Mouse (Mus musculus): ENCODE results near the gene Gtse1. TPM values are rescaled to one million over a fixed set of nuclear protein-coding genes. Genes with fewer than 3 reads are reported as not detected.

Gene Gtse1
- total and polyA plus RNA-seq, 3 experiments = 26.3 to 99.4 (median 54.3) TPM

DNA sequence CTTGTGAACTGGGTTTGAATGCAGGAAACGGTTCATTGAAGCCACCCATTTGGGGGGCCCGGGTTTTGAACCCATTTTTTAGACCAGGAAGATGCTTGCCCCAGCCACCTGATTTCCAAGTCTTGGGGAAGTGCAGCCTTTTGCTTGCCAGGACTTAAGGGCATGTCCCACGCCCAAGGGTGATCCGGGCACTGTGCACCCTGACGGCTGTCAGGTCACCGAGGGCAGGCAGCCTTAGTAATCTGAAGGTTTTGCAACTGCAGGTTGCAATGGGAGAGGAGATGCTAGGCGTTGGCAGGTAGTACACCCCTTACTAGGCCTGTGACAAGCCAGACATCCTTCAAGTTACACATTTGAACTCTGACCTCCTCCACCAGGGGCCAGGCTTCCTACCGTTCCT, 26.9 kb upstream of the Gtse1 start:
- H3K4me1 ChIP-seq (ENCODE audit: insufficient read depth, low read depth, low read length) = peaks cover 25% of the 10 kb centered on the region
- H3K36me3 ChIP-seq (replicated peaks) = peaks cover 24% of the 10 kb centered on the region
- ATAC-seq (ENCODE audit: extremely low read depth, insufficient number of reproducible peaks, low FRiP score, poor library complexity, severe bottlenecking) = no peak
- no peaks in the 10 kb centered on the region for H3K9me3 ChIP-seq (replicated peaks)
- H3K27me3 ChIP-seq (ENCODE audit: insufficient read depth, low read length) = peaks cover 5% of the 10 kb centered on the region
- no peak for TF ChIP-seq GATA2 (IDR thresholded peaks at IDR 0.05; ENCODE audit: borderline replicate concordance, low read depth, low read length)
- no peak for TF ChIP-seq POLR2AphosphoS5 (IDR thresholded peaks at IDR 0.05; ENCODE audit: insufficient replicate concordance, low read depth, low read length)
- no peak for TF ChIP-seq TAL1 (conservative IDR thresholded peaks at IDR 0.05; ENCODE audit: low read depth, low read length)
- peak overlapping the region; percentile 73 for H3K4me3 ChIP-seq (ENCODE audit: low read depth, low read length)
- DNase-seq (ENCODE audit: low spot score) = peak; percentile 20

DNA sequence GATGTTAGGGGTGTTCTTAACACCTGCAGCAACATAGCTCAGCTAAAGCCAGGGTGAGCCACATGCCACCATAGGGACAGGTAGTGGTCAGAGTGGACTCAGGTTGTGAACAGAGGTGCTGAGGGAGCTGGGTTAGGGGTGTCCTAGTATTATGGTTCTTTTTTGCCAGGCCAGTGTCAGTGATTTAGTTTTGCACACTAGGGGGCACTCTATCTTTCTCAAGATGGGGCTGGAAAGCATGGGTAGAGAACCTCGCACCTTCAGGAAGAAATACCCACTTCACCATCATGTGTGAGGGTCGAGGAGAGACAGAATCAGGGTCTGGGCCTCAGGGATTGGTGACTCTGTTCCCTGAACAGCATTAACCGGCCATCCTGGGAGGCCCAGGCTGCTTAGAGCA, 24.2 kb upstream of the Gtse1 start:
- ATAC-seq (ENCODE audit: extremely low read depth, insufficient number of reproducible peaks, low FRiP score, poor library complexity, severe bottlenecking) (no peak), DNase-seq (ENCODE audit: low spot score) (no peak)
- TF ChIP-seq GATA1 (IDR thresholded peaks at IDR 0.05; ENCODE audit: borderline replicate concordance, low read length) (no peak), CTCF (IDR thresholded peaks at IDR 0.05; ENCODE audit: low read depth, low read length) (0 out of 2 replicates have a peak, but pooled peaks have one; percentile 5)
- Histone ChIP-seq H3K27me3 (ENCODE audit: insufficient read depth, low read length) (no peaks in the 10 kb centered on the region; the same call in 1 of the 2 replicates), H3K4me1 (ENCODE audit: insufficient read depth, low read depth, low read length) (peaks cover 24% of the 10 kb centered on the region), H3K36me3 (replicated peaks) (peaks cover 24% of the 10 kb centered on the region), H3K9me3 (replicated peaks) (no peaks in the 10 kb centered on the region), H3K4me3 (ENCODE audit: low read depth, low read length) (no peak overlapping the region)

DNA sequence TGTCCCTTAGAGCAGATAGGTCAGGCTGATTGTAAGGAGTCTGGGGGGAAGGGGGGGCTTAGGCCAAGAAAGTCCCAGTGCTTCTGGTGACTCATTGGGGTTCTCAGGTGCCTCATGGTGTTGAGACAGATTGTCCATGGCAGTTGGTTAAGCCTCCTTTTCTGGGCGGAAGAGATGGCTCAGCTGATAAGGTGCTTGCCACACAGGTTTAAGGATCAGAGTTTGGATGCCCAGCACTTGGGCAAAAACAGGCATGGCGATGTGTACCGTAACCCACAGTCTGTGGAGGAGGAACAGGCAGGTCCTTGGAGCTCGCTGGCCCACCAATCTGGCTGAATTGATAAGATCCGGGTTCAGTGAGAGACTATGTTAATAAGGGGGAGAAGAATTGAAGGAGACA, 22.7 kb upstream of the Gtse1 start:
- H3K36me3 ChIP-seq (replicated peaks) = peaks cover 32% of the 10 kb centered on the region
- H3K9me3 ChIP-seq (replicated peaks) = no peaks in the 10 kb centered on the region
- H3K27me3 ChIP-seq (ENCODE audit: insufficient read depth, low read length) = no peaks in the 10 kb centered on the region
- TF ChIP-seq POLR2AphosphoS5 (IDR thresholded peaks at IDR 0.05; ENCODE audit: insufficient replicate concordance, low read depth, low read length) = no peak
- no peak overlapping the region for H3K4me3 ChIP-seq (ENCODE audit: low read depth, low read length)
- DNase-seq (ENCODE audit: low spot score) (no peak), ATAC-seq (ENCODE audit: extremely low read depth, insufficient number of reproducible peaks, low FRiP score, poor library complexity, severe bottlenecking) (no peak)
- peaks cover 20% of the 10 kb centered on the region for H3K4me1 ChIP-seq (ENCODE audit: insufficient read depth, low read depth, low read length)

DNA sequence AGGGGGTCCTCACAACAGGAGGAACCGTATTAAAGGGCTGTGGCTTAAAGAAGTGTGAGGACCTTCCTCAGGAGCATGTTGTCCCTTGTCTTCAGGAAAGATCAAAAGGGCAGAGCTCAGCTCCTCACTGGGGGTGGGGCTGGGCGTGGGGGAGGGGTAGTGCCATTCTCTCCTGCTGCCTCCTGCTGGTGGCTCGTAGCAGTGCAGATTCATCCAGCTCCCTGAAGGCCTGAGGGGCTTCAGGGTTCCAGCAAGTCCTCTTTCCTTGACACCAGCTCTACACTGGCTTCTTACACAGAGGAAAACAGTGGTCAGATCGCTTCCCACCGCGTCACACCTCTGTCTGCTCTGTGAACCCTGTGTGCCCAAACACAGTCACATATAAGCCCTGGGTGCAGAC, 18.6 kb upstream of the Gtse1 start:
- H3K4me3 ChIP-seq (ENCODE audit: low read depth, low read length) = no peak overlapping the region
- H3K27me3 ChIP-seq (ENCODE audit: insufficient read depth, low read length) = no peaks in the 10 kb centered on the region
- no peaks in the 10 kb centered on the region for H3K9me3 ChIP-seq (replicated peaks)
- DNase-seq (ENCODE audit: low spot score) = no peak
- H3K36me3 ChIP-seq (replicated peaks) = peaks cover 31% of the 10 kb centered on the region
- TF ChIP-seq POLR2AphosphoS5 (IDR thresholded peaks at IDR 0.05; ENCODE audit: insufficient replicate concordance, low read depth, low read length) (no peak), TAL1 (conservative IDR thresholded peaks at IDR 0.05; ENCODE audit: low read depth, low read length) (no peak), GATA1 (IDR thresholded peaks at IDR 0.05; ENCODE audit: borderline replicate concordance, low read length) (no peak), CTCF (IDR thresholded peaks at IDR 0.05; ENCODE audit: low read depth, low read length) (0 out of 2 replicates have a peak, but pooled peaks have one; percentile 31), GATA2 (IDR thresholded peaks at IDR 0.05; ENCODE audit: borderline replicate concordance, low read depth, low read length) (no peak)
- ATAC-seq (ENCODE audit: extremely low read depth, insufficient number of reproducible peaks, low FRiP score, poor library complexity, severe bottlenecking) = no peak
- peaks cover 11% of the 10 kb centered on the region; the same call in 1 of the 2 replicates for H3K4me1 ChIP-seq (ENCODE audit: insufficient read depth, low read depth, low read length)

DNA sequence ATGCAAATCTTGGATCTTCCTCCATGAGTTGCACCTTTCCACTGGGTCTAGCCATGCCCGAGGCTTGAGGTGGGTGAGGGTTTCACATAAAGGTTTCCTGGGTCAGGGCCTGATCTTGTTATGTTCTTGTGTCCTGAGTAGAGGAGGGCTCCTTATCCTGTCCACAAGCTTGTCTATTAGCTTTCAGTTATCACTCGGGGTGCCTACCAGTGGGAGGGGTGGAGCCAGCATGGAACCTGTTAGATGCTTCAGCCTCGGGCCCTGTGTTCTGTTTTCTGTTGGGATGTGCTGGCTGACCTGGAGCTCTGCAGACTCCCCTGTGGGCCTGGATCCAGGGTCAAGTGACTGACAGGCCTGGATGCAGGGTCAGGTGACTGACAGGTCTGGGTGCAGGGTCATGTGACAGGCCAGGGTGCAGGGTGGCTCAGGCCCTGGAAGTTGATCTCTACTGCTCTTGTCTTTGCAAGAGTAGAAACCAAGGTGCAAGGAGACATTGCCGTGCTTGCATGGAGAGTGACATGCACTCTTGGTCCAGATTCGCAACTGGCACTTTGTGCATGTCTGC, 17.7 kb upstream of the Gtse1 start:
- peaks cover 26% of the 10 kb centered on the region for H3K36me3 ChIP-seq (replicated peaks)
- no peak overlapping the region for H3K4me3 ChIP-seq (ENCODE audit: low read depth, low read length)
- ATAC-seq (ENCODE audit: extremely low read depth, insufficient number of reproducible peaks, low FRiP score, poor library complexity, severe bottlenecking) (no peak), DNase-seq (ENCODE audit: low spot score) (no peak)
- H3K4me1 ChIP-seq (ENCODE audit: insufficient read depth, low read depth, low read length) = peaks cover 7% of the 10 kb centered on the region; the same call in 1 of the 2 replicates
- H3K27me3 ChIP-seq (ENCODE audit: insufficient read depth, low read length) = no peaks in the 10 kb centered on the region
- no peaks in the 10 kb centered on the region for H3K9me3 ChIP-seq (replicated peaks)
- TF ChIP-seq TAL1 (conservative IDR thresholded peaks at IDR 0.05; ENCODE audit: low read depth, low read length) = no peak
- TF ChIP-seq GATA2 (IDR thresholded peaks at IDR 0.05; ENCODE audit: borderline replicate concordance, low read depth, low read length) = no peak
- TF ChIP-seq POLR2AphosphoS5 (IDR thresholded peaks at IDR 0.05; ENCODE audit: insufficient replicate concordance, low read depth, low read length) = no peak
- TF ChIP-seq CTCF (IDR thresholded peaks at IDR 0.05; ENCODE audit: low read depth, low read length) = no peak
- TF ChIP-seq GATA1 (IDR thresholded peaks at IDR 0.05; ENCODE audit: borderline replicate concordance, low read length) = no peak

DNA sequence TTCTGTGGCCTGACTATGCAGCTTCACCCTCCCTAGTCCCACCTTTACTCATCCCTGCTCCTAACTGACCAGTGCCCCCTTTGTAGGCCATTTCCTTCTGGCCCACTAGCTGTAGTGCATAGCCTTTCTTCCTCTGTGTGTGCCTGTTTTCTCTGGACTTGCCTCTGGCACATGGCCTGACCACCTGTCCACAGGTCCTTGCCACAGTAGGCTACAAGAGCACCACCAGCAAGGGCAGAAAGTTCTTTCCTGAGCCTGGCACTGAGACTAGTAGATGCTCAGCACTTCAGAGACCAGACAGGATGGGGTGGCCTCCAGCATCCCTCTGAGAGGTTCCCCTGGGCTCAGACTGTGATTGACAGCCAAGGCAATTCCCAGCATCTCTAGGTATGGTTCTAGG, 14.5 kb upstream of the Gtse1 start:
- ATAC-seq (ENCODE audit: extremely low read depth, insufficient number of reproducible peaks, low FRiP score, poor library complexity, severe bottlenecking) (no peak), DNase-seq (ENCODE audit: low spot score) (no peak)
- Histone ChIP-seq H3K27me3 (ENCODE audit: insufficient read depth, low read length) (no peaks in the 10 kb centered on the region), H3K36me3 (replicated peaks) (peaks cover 25% of the 10 kb centered on the region), H3K4me1 (ENCODE audit: insufficient read depth, low read depth, low read length) (peaks cover 5% of the 10 kb centered on the region; the same call in 1 of the 2 replicates), H3K4me3 (ENCODE audit: low read depth, low read length) (no peak overlapping the region), H3K9me3 (replicated peaks) (no peaks in the 10 kb centered on the region)
- TF ChIP-seq GATA1 (IDR thresholded peaks at IDR 0.05; ENCODE audit: borderline replicate concordance, low read length) (no peak), CTCF (IDR thresholded peaks at IDR 0.05; ENCODE audit: low read depth, low read length) (no peak), POLR2AphosphoS5 (IDR thresholded peaks at IDR 0.05; ENCODE audit: insufficient replicate concordance, low read depth, low read length) (no peak), GATA2 (IDR thresholded peaks at IDR 0.05; ENCODE audit: borderline replicate concordance, low read depth, low read length) (no peak), TAL1 (conservative IDR thresholded peaks at IDR 0.05; ENCODE audit: low read depth, low read length) (no peak)
